Mouse (Mus musculus): ENCODE data around the gene Enpp1.
A peak's percentile ranks its signal among the peaks of the same experiment; 100 is the strongest.

The Enpp1 gene

DNA sequence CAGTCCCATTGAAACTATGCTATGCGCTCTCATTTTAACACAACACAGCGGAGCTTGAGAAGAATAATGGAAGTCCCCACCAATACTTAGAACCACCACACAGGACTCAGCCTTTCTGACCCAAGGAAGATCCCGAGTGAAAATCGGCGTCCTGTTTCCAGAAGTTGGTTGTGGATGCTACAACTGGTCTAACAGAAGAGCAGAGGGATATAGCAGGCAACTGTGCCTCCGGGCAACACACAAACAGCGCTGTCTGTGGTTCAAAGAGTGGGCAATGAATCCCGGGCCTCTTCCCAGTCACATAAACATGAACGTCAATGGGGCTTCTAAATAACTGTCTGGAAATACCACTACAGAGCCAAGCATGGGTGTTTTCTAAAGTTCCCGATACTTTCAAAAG is 888 bp downstream of the Enpp1 start:
- DNase-seq (ENCODE audit: extremely low read depth, low read depth, low spot score): no peak

DNA sequence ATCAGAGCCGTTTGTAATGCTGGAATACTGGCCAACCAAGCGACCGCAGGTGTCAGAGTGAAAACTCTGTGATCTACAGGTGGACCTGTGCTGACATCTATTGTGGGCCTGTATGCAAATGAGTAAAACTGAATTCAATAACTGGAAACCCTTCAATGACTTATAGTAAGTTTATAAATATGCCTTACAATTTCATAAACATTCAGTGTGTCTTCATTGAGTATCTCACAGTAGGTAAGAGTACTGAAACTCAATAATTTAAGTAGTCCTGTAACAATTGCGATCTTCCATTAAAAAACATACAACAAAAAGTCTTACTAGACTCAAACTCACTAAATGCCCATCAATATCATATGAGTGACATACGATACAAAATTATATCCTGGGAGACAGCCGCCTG is 1.6 kb downstream of the Enpp1 start:
- no peak for DNase-seq (ENCODE audit: extremely low read depth, low read depth, low spot score)

DNA sequence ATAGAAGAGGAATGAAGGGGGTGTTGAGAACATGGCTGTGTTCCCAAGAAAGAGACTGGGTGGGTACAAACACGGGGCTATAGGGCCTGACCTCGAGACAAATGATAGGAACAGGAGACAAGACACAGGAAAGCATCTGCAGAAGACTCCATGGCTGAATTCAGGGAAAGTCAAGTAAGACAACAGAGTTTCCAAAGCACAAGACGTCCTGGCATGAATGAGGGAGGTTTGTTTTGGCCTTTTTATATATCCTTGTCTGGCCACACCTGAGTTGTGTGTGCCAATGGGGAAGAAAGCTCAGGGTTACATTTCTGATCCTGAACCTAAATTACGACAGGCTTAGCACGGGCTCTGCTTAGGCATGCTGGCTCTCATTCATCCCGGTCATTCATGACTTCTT is 4.2 kb downstream of the Enpp1 start:
- DNase-seq (ENCODE audit: extremely low read depth, low read depth, low spot score): peak; percentile 90

DNA sequence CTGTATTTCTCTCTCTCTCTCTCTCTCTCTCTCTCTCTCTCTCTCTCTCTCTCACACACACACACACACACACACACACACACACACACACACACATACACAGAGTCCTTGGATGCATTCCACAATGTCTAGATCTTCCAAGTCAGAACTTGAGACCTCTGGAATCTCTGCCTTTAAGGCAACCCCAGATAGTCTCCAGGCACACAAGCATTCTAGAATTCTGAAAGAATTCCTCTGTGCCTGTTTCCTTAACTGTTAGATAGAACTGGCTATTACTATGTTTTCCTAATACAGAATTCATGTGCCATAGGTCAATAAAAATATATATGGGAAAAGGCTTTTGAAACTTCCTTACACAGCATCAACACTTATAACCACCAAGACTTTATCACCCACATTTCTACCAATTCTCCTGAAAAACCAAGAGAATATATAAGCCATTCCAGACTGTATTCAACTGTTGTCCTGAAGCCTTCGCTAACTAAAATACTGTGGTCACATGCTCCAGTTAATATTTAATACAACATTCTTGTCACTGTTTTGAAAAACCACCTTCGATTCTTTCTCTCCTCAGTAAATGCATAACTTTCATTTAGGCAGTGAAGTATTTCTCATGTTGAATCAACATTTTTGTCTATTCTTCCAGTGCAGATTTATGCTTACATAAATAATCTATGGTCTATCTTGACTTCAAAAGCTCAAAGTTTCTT is 5.4 kb downstream of the Enpp1 start:
- no peak for DNase-seq (ENCODE audit: extremely low read depth, low read depth, low spot score)

DNA sequence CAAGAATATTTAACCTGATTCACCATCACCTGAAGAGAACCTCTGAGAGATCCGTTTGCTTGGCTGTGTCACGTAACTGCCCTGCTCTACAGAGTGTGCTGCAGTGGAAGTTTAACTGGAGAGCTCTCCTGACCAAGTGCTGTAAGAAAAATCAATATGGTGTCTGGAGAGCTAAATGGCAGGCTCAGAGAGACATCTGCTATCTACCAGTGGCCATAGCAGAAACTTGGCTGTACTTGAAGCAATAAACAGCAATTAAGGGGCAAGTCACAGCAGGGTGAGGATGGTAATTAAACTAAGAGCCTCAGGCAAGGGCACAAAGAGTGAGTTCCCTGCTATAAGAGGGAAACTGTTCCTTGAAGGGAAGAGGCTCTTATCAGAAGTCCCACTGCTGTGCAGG is 9.3 kb downstream of the Enpp1 start:
- peak; percentile 55 for DNase-seq (ENCODE audit: extremely low read depth, low read depth, low spot score)

DNA sequence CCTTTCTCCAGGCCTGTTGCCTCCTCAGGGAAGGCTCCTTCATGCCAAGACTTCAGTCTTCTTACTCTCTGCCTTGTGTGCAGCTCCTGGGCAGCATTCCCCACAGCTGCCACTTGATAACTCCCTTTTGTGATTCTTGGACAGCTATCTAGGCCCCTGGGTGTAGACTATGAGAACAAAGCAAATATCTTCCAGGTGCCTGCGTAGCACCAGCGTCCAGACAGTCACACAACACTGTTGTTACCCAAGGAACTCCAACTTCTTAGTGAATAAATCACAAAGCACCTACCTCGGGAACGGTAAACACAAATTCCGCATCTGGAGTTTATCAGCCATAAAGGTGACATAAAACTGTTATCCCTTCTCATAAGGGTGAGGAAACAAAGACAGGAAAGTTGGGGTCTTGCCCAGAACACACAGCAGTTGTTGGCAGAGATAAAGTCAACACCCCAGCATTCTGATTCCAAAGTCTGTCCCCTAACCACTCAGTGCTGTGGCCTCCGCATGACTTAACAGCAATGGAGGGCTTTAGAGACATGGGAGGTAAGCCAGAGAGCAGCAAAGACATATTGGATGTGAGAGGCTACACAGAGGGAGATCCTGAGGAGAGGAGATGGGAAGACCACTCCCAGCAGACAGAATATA is 13.7 kb downstream of the Enpp1 start:
- DNase-seq (ENCODE audit: extremely low read depth, low read depth, low spot score): peak; percentile 55

DNA sequence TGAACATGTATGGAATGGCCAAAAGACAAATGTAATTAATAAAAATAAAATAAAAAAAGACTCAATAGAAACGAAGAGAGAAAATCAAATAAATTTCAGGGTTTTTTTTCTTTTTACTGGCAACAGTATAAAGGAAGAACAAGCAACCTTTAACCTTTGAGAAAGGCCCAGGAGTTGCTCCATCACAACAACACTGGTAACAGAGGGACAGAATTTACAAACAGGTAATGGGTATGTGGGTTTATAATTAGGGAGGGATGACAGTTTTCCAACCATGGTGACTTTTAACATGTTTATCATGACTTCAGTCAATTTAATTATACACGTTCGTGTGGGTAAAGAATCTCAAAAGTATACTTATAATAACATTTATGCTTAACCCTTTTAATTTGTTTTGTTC is 15.2 kb downstream of the Enpp1 start:
- no peak for DNase-seq (ENCODE audit: extremely low read depth, low read depth, low spot score)

DNA sequence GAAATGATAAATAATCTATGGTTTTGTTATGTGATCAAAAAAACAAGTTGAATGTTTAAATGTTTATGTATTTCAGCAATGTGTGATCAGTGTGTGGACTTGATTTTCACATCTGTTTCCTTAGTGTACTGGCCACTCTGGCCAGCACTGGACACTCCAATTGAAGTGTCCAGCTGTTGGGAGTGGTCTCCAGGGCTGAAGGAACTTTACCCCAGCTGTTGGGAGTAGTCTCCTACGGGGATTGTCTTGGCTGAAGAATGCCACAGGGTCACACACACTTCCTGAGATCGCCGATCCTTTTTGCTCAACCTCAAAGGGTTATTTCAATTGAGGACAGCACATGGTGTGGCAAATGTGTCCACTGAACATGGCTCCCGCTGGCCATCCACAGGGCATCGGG is 16.2 kb downstream of the Enpp1 start:
- DNase-seq (ENCODE audit: extremely low read depth, low read depth, low spot score): no peak

DNA sequence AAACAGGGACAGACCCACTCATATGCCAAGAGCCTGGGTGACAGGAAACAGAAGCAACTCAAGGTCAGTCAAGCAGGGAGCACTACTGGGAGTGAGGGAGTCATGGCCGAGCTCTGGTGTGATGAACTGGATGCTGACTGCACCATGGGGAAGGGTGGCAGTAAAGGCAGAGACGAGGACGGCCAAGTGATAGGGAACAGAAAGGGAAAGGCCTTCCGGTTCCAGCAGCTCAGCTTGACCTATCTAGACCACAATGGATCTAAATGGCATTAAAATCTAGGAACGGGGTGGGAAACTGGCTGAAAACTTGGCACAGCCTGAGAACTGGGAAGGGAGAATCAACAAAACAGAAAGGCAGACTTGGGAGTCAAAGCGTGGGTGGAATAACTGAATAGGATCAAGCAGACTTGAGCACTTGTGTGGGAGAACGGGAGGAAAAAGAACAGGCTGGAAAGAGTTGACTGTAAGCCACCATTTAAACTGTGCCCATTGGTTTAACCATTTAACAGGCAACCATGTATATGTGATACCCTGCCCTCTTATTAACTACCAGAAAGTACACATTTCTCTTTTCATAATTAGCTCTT is 29.3 kb downstream of the Enpp1 start:
- DNase-seq (ENCODE audit: extremely low read depth, low read depth, low spot score): peak; percentile 58

DNA sequence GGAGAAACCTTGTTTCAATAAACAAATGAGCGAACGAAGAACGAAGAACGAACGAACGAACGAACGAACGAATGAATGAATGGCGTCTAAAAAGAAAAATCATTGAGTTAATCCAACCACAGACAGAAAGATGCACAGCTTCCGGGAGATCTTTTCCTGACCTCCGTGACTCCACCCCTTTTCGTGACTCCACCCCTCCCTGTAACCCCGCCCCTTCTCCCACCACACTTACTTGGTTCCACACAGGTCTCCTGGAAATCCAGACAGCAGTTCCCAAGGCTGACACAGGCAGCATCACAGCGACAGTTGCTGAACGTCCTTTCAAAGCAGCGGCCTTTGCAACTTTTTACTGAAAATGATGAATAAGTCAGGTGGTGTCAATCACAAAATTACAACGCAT is 34.3 kb downstream of the Enpp1 start:
- DNase-seq (ENCODE audit: extremely low read depth, low read depth, low spot score): no peak

DNA sequence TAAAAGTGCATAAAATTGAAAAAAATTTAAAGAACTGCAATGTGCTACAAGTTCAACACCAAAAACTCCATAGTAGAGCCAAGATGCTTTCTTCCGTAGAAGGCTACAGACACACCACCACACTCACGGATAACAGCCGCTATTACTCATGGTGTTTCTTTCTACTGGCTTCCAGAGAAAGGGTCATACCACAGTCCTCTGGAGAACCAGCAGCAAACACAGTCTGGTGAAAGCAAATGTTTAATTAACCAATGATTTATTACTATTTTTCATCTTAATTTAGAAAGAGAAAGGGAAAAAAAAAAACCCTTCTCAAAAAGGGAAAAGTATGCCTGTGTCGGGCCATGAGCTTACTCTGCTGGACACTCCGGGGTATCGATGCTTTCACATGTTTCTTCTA is 37.7 kb downstream of the Enpp1 start:
- DNase-seq (ENCODE audit: extremely low read depth, low read depth, low spot score): no peak

DNA sequence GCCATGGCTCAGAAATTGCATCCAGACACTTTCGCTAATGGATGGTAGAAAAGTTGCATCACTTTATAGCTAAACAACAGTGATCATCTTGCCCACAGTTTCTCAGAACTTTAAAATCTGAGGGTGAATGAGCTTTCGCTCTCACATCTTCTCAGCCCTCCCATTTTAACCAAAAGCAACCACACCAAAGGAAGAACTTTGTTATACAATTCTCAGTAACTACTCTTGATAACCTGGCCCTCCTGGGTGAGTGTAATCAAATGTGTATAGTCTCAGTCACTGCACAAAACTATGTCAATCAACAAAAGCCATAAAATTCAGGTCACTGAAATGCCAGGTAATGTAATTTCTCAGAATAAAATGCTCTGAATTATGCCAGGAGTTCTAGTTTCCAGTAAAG is 39.0 kb downstream of the Enpp1 start:
- DNase-seq (ENCODE audit: extremely low read depth, low read depth, low spot score): no peak

DNA sequence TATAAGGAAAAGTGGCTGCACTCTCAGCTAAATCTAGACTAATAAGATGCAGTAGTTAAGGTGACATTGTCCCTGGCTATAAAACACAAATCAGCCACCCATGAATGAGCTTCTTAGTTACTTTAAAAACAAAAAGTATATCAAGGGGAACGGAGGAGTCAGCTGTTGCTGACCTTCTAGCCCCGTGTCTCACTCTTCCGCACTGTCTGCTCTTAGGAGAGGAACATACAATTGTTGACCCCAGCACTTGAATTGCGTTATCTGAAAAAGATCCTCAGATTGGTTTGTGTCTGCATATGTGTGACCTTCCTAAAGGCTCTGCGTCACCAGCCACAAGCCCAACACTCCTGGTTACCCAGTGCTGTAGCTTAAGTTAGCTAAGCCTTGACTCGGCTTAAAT is 41.4 kb downstream of the Enpp1 start:
- no peak for DNase-seq (ENCODE audit: extremely low read depth, low read depth, low spot score)

DNA sequence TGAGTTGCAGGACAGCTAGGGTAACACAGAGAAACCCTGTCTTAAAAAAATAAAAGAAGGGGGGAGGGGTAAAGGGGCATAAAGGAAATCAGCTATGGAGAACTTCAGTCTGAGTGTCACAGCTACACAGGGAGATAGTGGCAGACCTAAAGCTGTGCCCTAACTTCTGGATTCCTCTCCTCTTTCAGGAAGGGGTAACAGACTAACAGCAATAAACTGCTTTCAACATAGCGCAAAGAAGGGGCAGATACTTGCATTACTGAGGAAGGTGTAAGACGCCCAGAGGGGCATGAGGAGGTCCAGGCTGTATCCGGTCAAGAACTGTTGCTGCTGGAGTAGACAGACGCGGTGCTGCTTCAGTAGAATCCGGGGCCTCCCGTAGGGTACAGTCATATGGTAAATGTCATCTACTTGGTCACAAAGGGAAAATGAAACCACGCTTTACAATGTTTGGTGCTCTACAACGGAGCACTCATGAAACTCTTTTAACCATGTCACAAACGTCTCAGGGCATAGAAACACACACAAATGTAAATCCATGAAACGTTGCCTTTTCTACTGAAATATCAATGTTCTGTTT is 60.9 kb downstream of the Enpp1 start:
- no peak for DNase-seq (ENCODE audit: extremely low read depth, low read depth, low spot score)

DNA sequence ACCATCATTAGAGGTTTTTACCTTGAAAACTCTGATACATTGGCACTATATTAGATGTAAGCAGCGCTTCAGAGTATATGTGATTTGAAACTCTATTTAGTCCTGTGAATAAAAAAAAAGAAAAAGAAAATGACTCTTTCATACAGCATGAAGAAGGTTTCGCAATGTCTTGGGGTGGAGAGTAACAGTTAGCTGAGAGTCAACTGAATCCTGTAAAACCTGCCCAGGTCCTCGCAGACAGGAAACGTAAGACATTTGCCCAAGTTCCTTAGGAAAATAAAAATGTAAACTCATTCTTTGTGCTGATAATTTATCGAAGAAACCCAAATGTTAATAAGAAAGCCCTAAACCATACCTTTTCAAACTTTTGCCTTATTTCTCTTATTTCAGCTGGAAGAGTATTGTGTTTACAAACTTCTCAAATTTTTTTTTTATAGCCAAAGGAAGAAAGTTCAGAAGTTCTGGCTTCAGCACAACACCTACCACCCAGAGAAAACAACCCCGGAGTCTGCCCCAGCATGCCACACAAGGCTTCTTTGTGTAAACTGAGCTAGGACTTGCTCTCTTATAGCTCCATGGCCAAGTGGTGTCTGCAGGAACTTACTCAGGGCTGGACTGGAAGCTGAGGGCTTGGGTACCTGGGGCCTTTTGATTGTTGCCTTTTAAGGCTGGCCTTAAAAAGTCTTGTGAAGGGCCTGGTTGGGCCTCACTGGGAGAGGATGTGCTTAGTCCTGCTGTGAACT is 63.8 kb downstream of the Enpp1 start:
- peak; percentile 63 for DNase-seq (ENCODE audit: extremely low read depth, low read depth, low spot score)

DNA sequence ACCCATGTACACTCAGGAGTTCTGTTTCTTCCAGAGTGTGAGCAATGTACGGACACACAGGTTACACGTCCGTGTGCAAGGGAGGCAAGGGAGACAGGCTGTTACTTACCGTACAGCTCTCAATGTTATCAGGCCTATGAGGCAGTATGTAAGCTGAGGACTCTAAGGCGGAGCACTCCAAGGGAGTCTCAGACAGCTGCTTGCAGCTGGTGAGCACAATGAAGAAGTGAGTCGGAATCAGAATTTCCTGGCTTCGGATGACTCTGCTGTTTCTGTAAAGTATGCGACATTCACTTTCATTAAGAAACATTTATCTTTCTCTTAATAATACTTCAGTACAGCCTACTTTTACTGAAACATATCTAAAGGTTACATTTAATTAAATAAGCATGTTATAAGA is 66.8 kb downstream of the Enpp1 start:
- DNase-seq (ENCODE audit: extremely low read depth, low read depth, low spot score): no peak

DNA sequence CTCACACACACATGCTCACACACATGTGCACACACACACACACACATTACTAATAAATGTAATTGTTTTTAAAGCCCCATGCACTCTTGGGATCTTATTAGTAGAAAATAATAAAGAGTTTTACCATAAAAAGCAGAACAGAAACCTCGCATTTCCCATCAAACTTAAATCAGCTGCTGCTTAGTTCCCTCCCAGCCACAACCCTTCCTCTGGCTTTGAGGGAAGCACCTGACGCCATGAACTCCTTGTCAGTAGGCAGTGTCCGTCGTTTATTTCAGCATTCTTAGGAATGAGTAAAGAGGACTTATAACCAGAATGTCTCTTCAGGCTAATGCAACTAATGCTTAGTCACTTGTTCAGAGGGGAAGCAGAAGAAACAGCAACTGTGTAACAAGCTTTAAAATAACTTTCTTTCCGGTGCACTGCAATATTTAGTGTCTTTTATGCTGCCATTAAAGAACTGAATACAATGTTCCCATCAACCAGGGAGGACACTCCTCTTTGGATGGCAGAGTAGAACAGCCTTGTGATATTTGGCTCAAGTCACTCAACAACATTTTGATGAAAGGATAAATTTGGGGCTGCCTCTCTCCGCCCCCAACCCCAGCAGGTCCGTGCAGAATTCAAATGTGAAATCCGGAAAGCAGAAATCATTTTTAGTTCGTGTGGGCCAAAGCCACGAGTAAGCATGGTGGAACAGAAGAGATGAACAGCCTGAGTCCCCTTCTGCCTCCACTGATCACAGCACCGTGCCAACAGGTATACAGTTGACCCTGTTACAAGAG is 69.0 kb downstream of the Enpp1 start:
- DNase-seq (ENCODE audit: extremely low read depth, low read depth, low spot score): no peak

DNA sequence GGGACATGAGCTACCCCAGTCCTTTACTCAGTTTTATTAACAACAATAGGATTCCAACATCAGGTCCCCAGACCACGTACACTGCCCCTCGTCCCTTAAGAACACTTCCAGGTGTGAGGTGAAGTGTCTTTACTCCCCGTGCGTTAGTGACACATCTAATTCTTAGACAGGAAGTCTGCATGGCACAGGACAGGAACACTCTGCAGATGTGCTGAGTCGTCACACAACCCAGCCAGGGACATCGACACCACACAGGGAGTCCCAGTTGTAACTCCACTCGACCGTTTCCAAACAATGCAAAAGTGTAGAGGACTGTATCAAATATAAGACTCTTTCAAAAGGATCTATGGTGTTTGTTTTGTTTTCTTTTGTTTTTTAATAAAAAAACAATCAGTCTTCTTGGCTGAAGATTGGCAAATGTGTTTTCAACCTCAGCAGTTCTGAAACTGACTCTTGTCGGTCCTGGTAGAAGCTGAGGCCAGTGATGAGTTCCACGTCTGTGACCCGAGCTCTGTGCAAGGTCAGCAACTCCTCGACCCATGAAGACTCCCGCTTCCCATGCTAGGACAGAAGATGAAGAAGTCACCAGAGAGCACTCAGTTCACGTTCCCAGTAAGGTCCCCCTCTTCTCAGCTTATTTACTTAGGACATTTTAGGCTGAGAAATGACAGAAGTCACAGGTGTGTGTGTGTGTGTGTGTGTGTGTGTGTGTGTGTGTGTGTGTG is 70.4 kb downstream of the Enpp1 start:
- DNase-seq (ENCODE audit: extremely low read depth, low read depth, low spot score): no peak

DNA sequence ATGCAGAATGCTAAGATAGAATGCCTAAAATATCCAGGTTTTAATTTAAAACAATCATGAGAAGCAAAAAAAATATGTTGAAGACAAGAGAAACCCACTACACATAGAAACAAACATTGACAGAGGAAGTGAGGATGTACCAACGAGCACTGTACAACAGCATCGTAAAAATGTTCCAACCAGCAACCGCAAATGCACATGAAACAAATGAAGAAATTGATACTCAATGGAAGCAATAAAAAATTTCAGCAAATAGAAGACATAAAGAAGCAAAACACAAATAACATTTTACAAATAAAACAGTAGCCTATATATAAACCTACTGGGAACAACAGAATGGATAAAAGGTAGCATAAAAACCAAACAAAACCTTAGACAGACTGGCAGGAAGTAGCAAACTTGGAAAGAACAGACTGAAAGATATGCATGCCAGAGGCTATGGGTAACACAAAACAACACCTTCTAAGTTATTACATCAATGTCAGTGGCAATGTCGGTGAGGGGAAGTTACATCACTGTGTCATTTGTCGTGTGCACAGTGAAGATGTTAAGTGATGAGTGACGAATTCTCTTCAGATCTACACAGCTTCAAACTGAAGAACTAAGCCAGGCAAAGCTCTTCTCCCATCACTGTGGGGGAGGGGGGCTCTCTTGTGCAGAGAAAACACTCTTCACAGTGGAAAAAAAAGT is 71.6 kb downstream of the Enpp1 start:
- DNase-seq (ENCODE audit: extremely low read depth, low read depth, low spot score): no peak

DNA sequence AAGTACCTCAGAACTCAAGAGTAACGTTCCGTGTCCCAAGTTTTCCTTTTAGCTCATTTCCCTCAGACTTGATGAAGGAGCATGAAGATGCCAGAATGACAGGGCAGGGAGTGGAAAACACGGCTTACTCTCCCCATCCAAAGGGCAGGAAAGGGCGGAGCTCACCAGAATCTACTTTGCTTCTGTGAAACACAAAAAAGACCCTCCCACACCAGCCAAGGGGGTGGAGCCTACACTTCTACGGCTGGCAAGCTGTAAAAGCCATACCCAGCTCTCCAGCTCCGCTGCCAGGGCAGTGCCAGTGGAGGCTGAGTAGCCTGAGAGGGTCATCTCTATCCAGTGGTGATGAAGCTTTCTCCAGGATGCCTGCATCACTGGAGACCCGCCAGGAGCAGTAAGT is 72.4 kb downstream of the Enpp1 start:
- DNase-seq (ENCODE audit: extremely low read depth, low read depth, low spot score): no peak

Measured in fat pad, adult 2 months (tissue).